11 mouse cellular contexts compared by ENCODE assay signal in the genomic region with DNA sequence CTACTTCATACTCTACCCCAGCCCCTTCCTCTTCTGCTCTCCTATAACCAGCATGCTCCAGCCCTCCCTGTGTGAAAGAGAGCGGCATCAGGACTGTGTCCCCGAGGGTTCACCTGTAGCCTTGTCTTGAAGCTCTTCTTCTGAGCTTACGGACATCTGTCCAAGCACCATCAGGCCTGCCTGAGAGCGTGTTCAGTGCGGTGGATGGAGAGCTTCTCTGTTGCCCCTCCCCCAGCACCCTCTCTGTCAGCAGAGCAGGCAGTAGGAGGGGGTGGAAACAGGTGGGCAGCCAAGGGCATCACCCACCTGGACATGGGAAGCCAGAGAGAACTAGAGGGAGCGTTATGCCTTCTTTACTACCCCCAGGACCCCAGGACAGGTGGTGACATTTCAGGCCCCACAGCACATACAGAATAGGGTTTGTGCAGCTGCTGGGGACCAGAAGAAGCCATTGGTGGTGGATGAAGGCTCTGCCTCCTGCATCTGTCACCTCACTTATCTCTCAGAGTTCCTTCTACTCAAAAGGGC. TPM values are rescaled to one million over a fixed set of nuclear protein-coding genes. Genes with fewer than 3 reads are reported as not detected.
DNase-seq lines count a peak whose midpoint lies in the region; ATAC-seq lines count a peak whose summit lies in the region.
"Had no signal": no experiment of that assay in that cellular context is flagged by ENCODE, and none has a peak within 500 bp of the region (broad histone marks: within the 10 kb centered on the region; RNA-seq: fewer than 3 reads in every experiment).

No protein-coding gene starts in this region.

- H3K4me1 ChIP-seq in embryonic facial prominence, embryonic 10.5 days = peaks cover 66% of the 10 kb centered on the region
- H3K4me1 ChIP-seq in embryonic facial prominence, embryonic 15.5 days = peaks cover 32% of the 10 kb centered on the region
- H3K4me1 ChIP-seq in hindbrain, embryonic 13.5 days (replicated peaks) = peaks cover 94% of the 10 kb centered on the region
- peaks cover 81% of the 10 kb centered on the region for H3K4me1 ChIP-seq in midbrain, embryonic 15.5 days
- H3K4me1 ChIP-seq: liver, embryonic 13.5 days had no signal

- H3K27ac ChIP-seq in embryonic facial prominence, embryonic 10.5 days (replicated peaks) = peak overlapping the region; percentile 40; the same call in 1 of the 2 replicates
- H3K27ac ChIP-seq in embryonic facial prominence, embryonic 15.5 days (replicated peaks) = peak overlapping the region; percentile 63
- peak overlapping the region; percentile 94 for H3K27ac ChIP-seq in hindbrain, embryonic 13.5 days
- H3K27ac ChIP-seq in midbrain, embryonic 15.5 days = peak overlapping the region; percentile 90
- H3K27ac ChIP-seq: heart, embryonic 10.5 days; liver, embryonic 13.5 days; stomach, embryonic 15.5 days had no signal

- H3K27me3 ChIP-seq in embryonic facial prominence, embryonic 10.5 days (replicated peaks; ENCODE audit: low read depth, poor library complexity, severe bottlenecking) = peaks cover 64% of the 10 kb centered on the region
- H3K27me3 ChIP-seq in embryonic facial prominence, embryonic 15.5 days = no peaks in the 10 kb centered on the region
- peaks cover 19% of the 10 kb centered on the region for H3K27me3 ChIP-seq in hindbrain, embryonic 13.5 days
- H3K27me3 ChIP-seq in midbrain, embryonic 15.5 days (replicated peaks) = no peaks in the 10 kb centered on the region
- H3K27me3 ChIP-seq: liver, embryonic 13.5 days; stomach, embryonic 15.5 days had no signal

- H3K9ac ChIP-seq in embryonic facial prominence, embryonic 15.5 days = no peak overlapping the region
- peak overlapping the region; percentile 56 for H3K9ac ChIP-seq in hindbrain, embryonic 13.5 days
- 0 out of 2 replicates have a peak overlapping the region, but pooled peaks have one; percentile 21 for H3K9ac ChIP-seq in midbrain, embryonic 15.5 days
- H3K9ac ChIP-seq: liver, embryonic 13.5 days; stomach, embryonic 15.5 days had no signal

- no peak for DNase-seq in embryonic facial prominence, embryonic 10.5 days (ENCODE audit: low spot score)
- no peak for DNase-seq in heart, adult 9 months (ENCODE audit: low spot score in 2 of 2)
- DNase-seq in lung, adult 18-20 months = no peak
- DNase-seq in ovary, postnatal 14 days (ENCODE audit: low spot score) = no peak
- DNase-seq: liver, embryonic 13.5 days; thymus, postnatal 14 days had no signal

- no peak for ATAC-seq in embryonic facial prominence, embryonic 15.5 days (ENCODE audit: insufficient number of reproducible peaks, low FRiP score, low TSS enrichment, low read depth)
- peak; percentile 8 for ATAC-seq in hindbrain, embryonic 13.5 days (ENCODE audit: low FRiP score)
- ATAC-seq in midbrain, embryonic 15.5 days (replicated peaks) = peak; percentile 21

- H3K36me3 ChIP-seq in embryonic facial prominence, embryonic 10.5 days (replicated peaks) = peaks cover 80% of the 10 kb centered on the region
- peaks cover 56% of the 10 kb centered on the region for H3K36me3 ChIP-seq in embryonic facial prominence, embryonic 15.5 days
- H3K36me3 ChIP-seq in hindbrain, embryonic 13.5 days = peaks cover 68% of the 10 kb centered on the region
- peaks cover 16% of the 10 kb centered on the region for H3K36me3 ChIP-seq in midbrain, embryonic 15.5 days (replicated peaks)

- no peak overlapping the region for H3K4me2 ChIP-seq in embryonic facial prominence, embryonic 15.5 days (replicated peaks)
- H3K4me2 ChIP-seq in hindbrain, embryonic 13.5 days = peak overlapping the region; percentile 29; the same call in 1 of the 2 replicates
- H3K4me2 ChIP-seq in midbrain, embryonic 15.5 days = peak overlapping the region; percentile 34; the same call in 1 of the 2 replicates
- H3K4me2 ChIP-seq: liver, embryonic 13.5 days; stomach, embryonic 15.5 days had no signal

- WGBS in embryonic facial prominence, embryonic 10.5 days = 78% methylated on average over 6 of the region's 6 CpGs
- WGBS in embryonic facial prominence, embryonic 15.5 days = 79% methylated on average over 6 of the region's 6 CpGs
- 54% methylated on average over 6 of the region's 6 CpGs for WGBS in hindbrain, embryonic 13.5 days
- 38% methylated on average over 6 of the region's 6 CpGs for WGBS in midbrain, embryonic 15.5 days

- no peaks in the 10 kb centered on the region for H3K9me3 ChIP-seq in embryonic facial prominence, embryonic 10.5 days
- H3K9me3 ChIP-seq in embryonic facial prominence, embryonic 15.5 days (replicated peaks) = no peaks in the 10 kb centered on the region
- no peaks in the 10 kb centered on the region for H3K9me3 ChIP-seq in hindbrain, embryonic 13.5 days
- H3K9me3 ChIP-seq in midbrain, embryonic 15.5 days = no peaks in the 10 kb centered on the region
- H3K9me3 ChIP-seq: heart, embryonic 10.5 days; liver, embryonic 13.5 days; stomach, embryonic 15.5 days had no signal

- no peak overlapping the region for H3K4me3 ChIP-seq in embryonic facial prominence, embryonic 10.5 days
- H3K4me3 ChIP-seq in embryonic facial prominence, embryonic 15.5 days (replicated peaks) = no peak overlapping the region
- H3K4me3 ChIP-seq in hindbrain, embryonic 13.5 days = no peak overlapping the region
- no peak overlapping the region for H3K4me3 ChIP-seq in midbrain, embryonic 15.5 days
- H3K4me3 ChIP-seq: heart, embryonic 10.5 days; liver, embryonic 13.5 days; stomach, embryonic 15.5 days had no signal

RNA-seq across cellular contexts. Expression of a gene that starts 42.3 kb away (rescaled TPM):
- polyA plus RNA-seq in embryonic facial prominence, embryonic 10.5 days (2016; fragmentation: Nextera tagmentation; extraction: Ambion mirVana) = 2.1 and 2.7 TPM in 2 replicates
- 0.45 and 1.0 TPM in 2 replicates for polyA plus RNA-seq in embryonic facial prominence, embryonic 15.5 days (2015; fragmentation: Nextera tagmentation; extraction: Ambion mirVana)
- 4.2 and 6.6 TPM in 2 replicates for polyA plus RNA-seq in hindbrain, embryonic 13.5 days (2015; fragmentation: Nextera tagmentation; extraction: Ambion mirVana)
- polyA plus RNA-seq in midbrain, embryonic 15.5 days (2015; fragmentation: Nextera tagmentation; extraction: Ambion mirVana) = 5.7 and 6.7 TPM in 2 replicates

Comparison
In these comparisons a context has a peak if more than half of its experiments do, and no peak if none do; other contexts are left out.
1. H3K27ac ChIP-seq: peak in every context shown above with its lines; median percentile 94 in hindbrain, embryonic 13.5 days; 90 in midbrain, embryonic 15.5 days; 63 in embryonic facial prominence, embryonic 15.5 days; 40 in embryonic facial prominence, embryonic 10.5 days.